Mouse (Mus musculus) embryonic fibroblast, embryonic 13.5 days (primary cell): Measurements from ENCODE around the gene Gm20388.

Experiments used
- CTCF ChIP-seq: IDR thresholded peaks from 2 replicates; pipeline ENCODE4 v1.5.1; 2011; ENCODE audit warnings: mild to moderate bottlenecking, control low read depth, low read length, moderate library complexity, borderline replicate concordance; ENCODE audit not compliant: insufficient read depth
- POLR2A ChIP-seq: IDR thresholded peaks from 2 replicates; pipeline ENCODE4 v1.6.1; 2011; ENCODE audit warnings: low read depth, mild to moderate bottlenecking, control low read depth, low read length, moderate library complexity

DNA sequence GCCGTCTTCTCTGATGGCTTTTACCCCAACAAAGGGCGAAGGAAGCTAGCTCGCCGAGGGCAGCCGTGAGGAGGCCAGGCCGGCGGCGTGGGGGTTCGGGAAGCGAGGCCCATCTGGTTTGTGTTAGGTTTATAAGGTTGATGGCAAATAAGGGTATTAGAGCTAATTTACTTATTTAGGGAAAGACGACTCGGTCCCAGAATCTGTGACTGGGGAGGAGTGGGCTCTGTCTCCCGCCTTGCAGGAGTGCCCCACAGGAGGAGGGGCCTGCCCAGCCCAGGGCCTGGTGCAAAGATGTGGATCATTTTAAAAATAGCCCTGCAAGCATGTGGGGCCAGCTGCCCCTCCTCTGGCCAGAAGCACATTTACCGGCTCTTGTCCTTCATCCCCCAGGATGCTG, 928.4 kb downstream of the Gm20388 start:
- TF ChIP-seq CTCF, result no peak
- no peak for TF ChIP-seq POLR2A
